Mouse (Mus musculus): ENCODE measurements around the gene Lrrc38. TPM values are rescaled to one million over a fixed set of nuclear protein-coding genes. Genes with fewer than 3 reads are reported as not detected.

Gene Lrrc38
- total RNA-seq, 2 experiments from 2014 or later, result not detected

- no peak for DNase-seq
Measured at GRCm38 (mm10) chr4:143350047-143351015, 774 bp downstream of the Lrrc38 start.

- no peak for DNase-seq
Measured at GRCm38 (mm10) chr4:143352301-143352700, 2.7 kb downstream of the Lrrc38 start.

DNA sequence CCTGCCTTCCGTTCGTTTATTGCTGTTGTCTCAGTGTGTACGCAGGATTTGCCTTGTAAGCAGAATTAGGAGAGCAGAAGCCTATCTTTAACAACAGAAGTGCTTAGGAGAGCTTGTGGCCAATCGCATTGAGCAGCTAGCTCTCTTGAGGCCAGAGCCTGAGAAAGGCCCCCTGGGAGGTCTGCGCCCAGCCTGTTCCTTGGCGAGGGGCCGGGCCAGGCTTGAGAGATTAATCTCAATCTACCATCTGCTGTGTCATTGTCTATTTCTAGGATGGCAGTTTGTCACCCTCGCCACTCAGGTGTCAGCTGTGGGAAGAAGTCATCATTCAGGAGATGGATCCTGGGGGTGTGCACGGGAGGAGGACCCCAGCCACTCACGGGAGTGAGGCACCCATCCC, 12.0 kb downstream of the Lrrc38 start:
- DNase-seq, result no peak

DNA sequence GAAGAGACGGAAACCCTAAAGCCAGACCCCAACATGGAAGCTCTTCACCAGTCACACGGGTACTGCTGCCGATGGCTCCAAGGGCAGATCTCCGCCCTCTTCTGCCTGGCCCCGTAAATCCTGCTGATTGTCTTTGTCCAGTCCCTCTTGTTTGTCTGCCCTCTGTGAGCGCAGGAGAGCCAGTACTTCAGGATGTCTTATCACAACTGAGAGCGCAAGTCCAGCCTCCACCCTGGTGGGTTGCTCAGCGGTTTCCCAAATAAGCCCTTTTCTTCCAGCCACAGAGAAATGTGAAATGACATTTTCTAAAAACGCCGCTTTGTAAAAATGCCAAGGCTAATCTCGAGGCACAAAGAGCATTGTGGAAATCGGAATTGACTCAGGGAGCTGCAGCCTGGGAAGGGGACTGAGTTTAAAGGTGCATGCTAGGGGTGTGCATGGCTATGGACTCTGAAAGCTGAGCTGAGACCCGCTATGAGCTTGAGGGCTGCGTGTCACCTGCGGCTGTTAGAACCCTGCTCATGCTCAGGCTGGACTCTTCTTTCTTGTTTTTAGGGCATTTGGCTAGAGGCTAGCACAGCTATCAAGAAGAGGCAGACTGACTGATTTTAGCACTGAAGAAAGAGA, 17.0 kb downstream of the Lrrc38 start:
- no peak for DNase-seq

DNA sequence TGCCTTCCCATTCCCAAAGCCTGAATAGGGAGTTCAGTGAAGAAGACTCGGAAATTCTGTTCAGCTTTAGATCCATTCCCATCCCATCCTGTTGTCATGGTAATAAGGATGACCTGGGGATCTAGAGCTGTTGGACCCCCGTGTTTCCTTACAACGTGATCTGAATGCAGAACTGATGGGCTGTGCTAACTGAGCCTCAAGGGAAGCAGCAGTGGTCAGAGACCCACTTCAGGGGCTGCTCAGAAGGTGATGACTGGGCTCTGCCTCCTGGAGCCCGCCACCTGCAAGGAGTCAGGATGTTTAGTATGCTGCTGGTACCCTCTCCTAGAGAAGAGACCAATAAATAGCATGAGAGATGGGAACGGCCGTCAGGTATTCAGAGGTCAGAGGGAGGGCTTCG, 29.9 kb downstream of the Lrrc38 start:
- DNase-seq, result no peak

DNA sequence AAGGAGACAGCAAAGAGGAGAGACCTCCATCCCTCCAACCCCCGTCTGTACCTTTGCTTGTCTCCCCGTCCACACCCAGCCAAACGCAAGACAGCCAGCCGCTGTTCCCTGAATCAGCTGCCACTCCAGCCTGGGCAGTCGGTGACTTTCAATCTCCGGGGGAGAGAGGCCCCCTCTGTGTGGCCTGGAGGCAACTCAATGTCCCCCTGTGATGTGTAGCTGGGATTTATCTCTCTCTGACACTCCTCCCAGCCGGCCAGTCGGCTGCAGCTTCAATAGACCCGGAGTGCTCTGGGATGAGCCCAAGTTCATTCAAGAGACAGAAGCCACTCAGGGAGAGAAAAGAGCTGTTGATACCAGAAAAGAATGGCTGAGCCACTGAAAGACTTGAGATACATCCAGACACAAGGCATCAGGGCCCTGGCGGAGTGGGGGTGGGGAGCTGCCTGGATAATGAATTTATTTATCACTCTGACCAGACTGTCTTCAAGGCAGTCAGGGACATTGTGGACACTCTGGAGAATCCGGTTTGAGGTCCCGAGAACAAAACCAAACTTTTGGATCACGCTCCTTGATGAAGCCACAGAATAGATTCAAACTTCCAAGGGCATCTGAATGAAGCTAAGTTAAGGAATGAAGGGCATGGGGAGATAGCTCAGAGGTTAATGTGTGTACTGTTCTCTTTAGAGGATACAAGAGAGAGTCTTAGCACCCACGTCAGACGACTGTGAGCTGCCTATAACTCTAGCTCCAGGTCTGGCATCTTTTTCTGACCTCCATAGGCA, 30.6 kb downstream of the Lrrc38 start:
- peak in 1 of 2 experiments; percentile 2 for DNase-seq

DNA sequence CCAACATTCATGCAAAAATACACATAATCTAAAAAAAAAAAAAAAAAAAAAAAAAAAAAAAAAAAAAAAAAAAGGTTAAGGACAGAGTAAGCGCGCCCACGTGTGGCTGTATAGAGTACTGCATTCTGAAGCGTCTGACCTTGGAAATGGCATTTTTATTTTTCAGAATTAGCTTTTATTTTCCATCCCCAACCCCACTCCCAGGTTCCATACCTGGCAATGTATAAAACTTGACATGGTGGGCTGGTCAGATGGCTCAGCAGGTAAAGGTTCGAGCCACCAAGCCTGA, 31.1 kb downstream of the Lrrc38 start:
- DNase-seq, result peak in 1 of 2 experiments; percentile 59

DNA sequence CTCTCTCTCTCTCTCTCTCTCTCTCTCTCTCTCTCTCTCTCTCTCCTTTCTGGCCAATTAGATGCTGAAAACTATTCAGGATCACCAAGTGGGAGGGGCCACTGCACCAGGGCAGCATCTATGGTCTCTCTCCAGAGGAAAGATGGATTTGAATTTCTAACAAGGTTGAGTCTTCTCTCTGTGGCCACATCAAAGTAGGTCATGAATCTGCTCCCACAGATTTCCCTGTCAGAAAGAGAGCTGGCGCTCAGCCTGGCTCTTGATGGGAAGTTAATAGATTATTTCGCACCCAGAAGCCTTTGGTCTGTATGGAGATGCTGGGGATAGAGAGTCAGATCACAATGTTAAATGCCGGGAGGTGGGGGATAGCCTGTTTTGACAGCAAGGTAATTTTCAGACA, 32.6 kb downstream of the Lrrc38 start:
- no peak for DNase-seq

DNA sequence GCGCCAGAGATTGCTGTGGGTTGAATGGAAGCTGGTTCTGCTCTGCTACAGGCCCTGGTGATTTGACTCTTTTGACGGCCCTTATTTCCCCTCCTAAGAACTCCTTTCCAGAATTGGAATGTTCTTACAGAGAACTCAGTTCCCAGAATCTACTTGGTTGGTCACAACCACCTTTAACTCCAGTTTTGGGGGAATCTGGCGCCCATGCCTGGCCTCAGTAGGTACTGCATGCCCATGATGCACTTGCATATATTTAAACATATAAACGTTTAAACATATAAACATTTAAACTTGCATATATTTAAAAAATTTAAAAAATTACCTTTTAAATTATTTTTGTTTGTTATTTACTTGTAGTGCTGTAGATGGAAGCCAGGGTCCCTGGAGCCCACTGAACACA, 34.1 kb downstream of the Lrrc38 start:
- no peak for DNase-seq

GRCm38 (mm10) chr4:143388955-143389702, 39.6 kb downstream of the Lrrc38 start:
- peak; percentile 20 to 42 for DNase-seq

DNA sequence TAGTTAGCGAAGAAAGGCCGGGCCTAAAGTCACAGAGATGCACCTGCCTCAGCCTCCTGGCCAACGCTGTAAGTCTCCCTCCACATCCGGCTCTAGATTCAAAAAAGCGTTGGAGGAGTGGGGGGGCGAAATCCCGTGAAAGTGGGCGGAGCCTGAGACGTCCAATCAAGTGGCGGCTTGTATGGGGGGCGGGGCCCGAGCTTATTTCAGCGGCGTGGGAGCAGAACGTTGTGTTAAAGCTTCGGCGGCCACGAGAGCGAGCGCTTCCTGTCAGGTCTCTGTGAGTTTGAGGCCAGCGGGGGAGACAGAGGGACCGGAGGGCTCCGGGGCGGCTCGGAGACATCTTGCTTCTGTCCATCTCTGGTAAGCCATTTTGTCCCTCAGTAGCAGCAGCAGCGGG, 44.6 kb downstream of the Lrrc38 start, which contains the start of gene Pramel1:
Gene Pramel1, plus strand, starts transcription at position 248 of the 400 bp plus-strand sequence.
- DNase-seq, result no peak

DNA sequence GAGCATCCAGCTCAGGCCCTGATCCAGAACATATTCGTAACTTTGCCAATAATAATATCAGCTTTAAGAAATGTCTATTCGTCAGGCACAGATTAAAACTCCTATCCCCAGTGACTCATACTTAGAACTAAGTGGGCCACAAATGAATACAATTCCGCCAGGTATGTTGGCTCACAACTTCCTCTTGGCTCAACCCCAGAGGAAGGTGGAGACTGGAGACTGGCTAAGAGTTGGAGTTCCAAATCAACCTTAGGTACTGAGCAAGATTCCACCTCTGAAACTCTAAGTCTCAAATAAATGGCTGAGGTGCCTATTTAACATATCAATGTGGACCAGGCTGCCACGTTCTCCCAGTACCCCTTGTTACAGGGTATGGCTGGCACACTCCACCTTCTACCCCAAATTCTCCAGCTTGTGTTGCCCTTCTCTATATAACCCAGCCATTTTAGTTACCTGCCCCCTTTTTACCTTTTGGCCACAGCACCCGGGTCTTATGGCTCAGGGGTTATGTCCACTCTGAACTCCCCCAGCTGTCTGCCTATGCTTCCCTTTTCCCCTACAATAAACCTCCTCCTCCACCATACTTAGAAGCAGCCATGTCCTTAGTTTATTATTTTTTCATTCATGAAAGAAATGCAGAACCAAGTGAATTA, 62.1 kb downstream of the Lrrc38 start:
- DNase-seq, result peak in 1 of 2 experiments; percentile 16

DNA sequence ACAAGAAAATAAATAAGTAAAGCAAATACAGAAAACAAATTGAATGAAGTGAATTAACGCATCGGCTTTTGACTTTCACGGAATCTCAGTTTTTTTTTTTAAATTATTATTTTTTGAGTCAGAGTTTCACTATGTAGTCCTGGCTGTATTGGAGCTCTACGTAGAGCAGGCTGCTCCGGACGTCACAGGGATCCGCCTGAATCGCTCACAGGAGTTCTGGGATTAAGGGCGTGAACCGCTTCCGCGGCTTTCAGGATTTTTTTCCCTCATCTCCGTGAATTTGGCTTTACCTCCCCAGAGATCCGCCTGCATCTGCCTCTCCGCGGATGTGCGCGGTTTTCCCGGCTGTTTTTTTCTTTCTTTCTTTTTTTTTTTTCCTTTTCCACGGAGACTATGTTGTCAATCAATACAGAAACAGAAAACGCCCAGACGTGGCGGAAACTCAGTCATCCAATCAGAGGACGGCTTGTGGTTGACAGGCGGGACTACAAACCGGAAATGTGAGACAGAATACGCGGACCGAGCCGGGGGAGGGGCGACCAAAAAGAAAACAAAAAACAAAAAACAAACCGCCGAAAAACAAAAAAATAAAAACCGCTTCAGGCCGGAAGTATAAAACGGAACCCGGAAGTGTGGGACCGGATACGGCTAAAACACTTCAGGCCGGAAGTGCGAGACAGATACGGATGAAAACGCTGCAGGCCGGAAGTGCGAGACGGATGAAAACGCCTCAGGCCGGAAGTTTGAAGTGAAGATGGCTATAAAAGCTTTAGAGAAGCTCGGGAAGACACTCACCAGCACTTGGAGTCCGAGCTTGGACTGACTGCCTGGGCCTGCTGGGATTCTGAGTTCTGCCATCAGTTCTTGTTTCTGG, 62.9 kb downstream of the Lrrc38 start, which contains the start of gene Pramef8:
Gene Pramef8, plus strand, starts transcription at position 208 of the 874 bp plus-strand sequence.
- peak; percentile 94 to 97 for DNase-seq

- DNase-seq, result no peak
Measured at GRCm38 (mm10) chr4:143413621-143414020, 64.1 kb downstream of the Lrrc38 start.

DNA sequence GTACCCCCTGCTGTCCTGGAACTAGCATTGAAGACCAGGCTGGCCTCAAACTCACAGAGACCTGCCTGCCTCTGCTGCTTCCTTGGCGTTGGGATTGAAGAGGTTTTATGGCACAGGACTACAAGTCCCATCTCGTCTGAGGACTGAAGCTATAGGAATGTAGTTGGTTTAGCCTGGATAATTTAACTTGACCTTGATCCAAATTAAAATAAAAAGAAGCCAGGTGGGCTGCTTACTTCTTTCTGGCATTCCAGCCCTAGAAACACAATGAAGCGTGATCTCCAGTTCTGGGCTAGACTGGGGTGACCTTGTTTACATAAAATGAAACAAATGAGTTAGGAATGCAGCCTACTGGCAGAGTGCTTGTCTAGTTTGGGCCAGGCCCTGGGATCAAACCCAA, 64.6 kb downstream of the Lrrc38 start:
- no peak for DNase-seq

Other genes with a start within 250 kb of the Lrrc38 start
- gene Prdm2, start 136.8 kb upstream of the Lrrc38 start, total RNA-seq (2021), result 10 to 100 TPM; 20.8 to 22.7 TPM
- gene Pdpn, start 50.2 kb upstream of the Lrrc38 start, total RNA-seq (2021), result 1 to 10 TPM; 4.5 to 7.9 TPM
- gene Pramel1, start 44.7 kb downstream of the Lrrc38 start, total RNA-seq (2021), result not detected
- gene Pramef8, start 62.7 kb downstream of the Lrrc38 start, total RNA-seq (2021), result 1 to 10 TPM; 8.7 to 9.0 TPM
- gene Oog4, start 100.6 kb downstream of the Lrrc38 start, total RNA-seq (2021), result not detected
- not detected for gene Gm13043, start 161.6 kb downstream of the Lrrc38 start, total RNA-seq (2021)
- gene Gm13040, start 186.2 kb downstream of the Lrrc38 start, total RNA-seq (2021), result not detected
- gene BC080695, start 201.9 kb downstream of the Lrrc38 start, total RNA-seq (2021), result not detected
- gene Gm13057, start 202.0 kb downstream of the Lrrc38 start, total RNA-seq (2021), result not detected

Measured in heart, adult 18-20 months (tissue).